Mouse (Mus musculus) G1E (cell line): Measurements from ENCODE around the gene Hbp1.

Experiments used
- CTCF ChIP-seq: IDR thresholded peaks from 2 replicates; pipeline ENCODE4 v1.5.1; 2012; ENCODE audit warnings: low read depth, low read length, inconsistent platforms, mixed read lengths
- GATA1 ChIP-seq: IDR thresholded peaks from 2 replicates; pipeline ENCODE4 v1.6.1; 2012; ENCODE audit warnings: borderline replicate concordance, low read length, inconsistent platforms, mixed read lengths
- TAL1 ChIP-seq: conservative IDR thresholded peaks from 2 replicates; pipeline ENCODE4 v1.6.1; 2012; ENCODE audit warnings: low read depth, low read length, inconsistent platforms, mixed read lengths

DNA sequence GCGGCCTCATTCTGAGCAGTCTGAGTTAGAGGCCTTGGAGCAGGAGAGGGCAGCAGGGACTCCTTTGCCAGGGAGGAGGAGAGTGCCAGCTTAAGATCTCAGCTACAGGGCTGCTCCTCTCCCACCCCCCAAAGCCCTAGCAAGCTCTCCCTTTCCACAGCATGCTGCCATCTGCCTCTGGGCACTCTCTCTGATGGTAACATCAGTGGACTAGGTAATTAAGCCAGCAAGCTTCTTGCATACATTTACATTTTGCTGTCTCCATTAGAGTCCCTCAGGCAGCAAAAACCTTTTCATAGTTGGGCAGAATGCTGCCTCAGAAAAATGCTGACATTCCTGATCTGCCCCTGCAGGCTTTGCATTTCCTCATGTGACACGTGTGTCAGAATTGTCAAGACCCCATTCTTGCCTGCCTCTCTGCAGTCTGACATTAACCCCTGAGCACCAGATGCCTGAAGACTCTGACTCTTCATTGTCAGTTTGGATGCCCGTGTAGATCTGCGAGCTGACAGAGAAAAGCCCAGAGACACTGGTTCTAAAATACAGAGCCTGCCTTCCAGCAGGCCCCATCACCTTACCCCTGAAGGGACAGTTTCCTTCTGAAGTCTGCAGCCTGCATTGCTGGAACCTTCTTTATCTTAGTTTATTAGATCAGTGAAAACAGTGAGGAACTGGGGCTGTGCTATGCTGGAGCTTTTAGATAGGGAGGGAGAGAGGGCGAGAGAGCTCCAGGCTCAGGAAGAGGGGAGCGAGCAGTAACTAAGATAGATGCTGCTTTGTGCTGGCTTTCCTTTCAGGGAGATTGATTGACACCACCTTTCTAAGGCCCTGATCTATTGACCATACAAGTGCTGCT lies 44.4 kb downstream of the Hbp1 start:
- TF ChIP-seq CTCF (no peak), GATA1 (no peak), TAL1 (no peak)
